Mouse (Mus musculus) heart, postnatal 14 days (tissue): ENCODE results near the gene Dnajb6. TPM values are rescaled to one million over a fixed set of nuclear protein-coding genes. Genes with fewer than 3 reads are reported as not detected.
"Not testable (repeated sequence)": the region's sequence is repeated elsewhere in the genome, so short reads cannot be mapped to it uniquely, and the experiment has no call there.

ENCODE experiments used
- DNase-seq, 2 experiments: peaks; one replicate each; pipeline ENCODE4 v3.0.0; 2021 to 2022
- intact Hi-C: fragments of 180-260 bp; cut with DNase I; formaldehyde crosslinking; loops from one replicate; pipeline ENCODE4 v1.15.1; 2025
- long read RNA-seq, 2 experiments: library from polyadenylated mRNA; stranded (forward); transcript quantifications; one replicate each; pipeline ENCODE4 v2.0.0; 2021
- total RNA-seq, 2 experiments: library from RNA; stranded (reverse); gene quantifications; 2 replicates each; pipeline ENCODE4 v1.2.3; 2021

Dnajb6 gene
- 10 to 100 TPM; 72.1 to 74.6 TPM for total RNA-seq
- long read RNA-seq, experiment 1, transcript Dnajb6-201 (10 exons, 2,918 nt) = major isoform, 59 of 119 reads
- long read RNA-seq, experiment 1, transcript Dnajb6-203 (8 exons, 1,605 nt) = minor isoform, 30 of 119 reads
- long read RNA-seq, experiment 1, partial matches to known transcripts = 5 of 119 reads
- long read RNA-seq, experiment 1, other reads (novel, unspliced or antisense) = 24 of 119 reads
- long read RNA-seq, experiment 2, transcript Dnajb6-201 (10 exons, 2,918 nt) = major isoform, 60 of 113 reads
- long read RNA-seq, experiment 2, transcript Dnajb6-203 (8 exons, 1,605 nt) = minor isoform, 35 of 113 reads
- long read RNA-seq, experiment 2, partial matches to known transcripts = 6 of 113 reads
- long read RNA-seq, experiment 2, other reads (novel, unspliced or antisense) = 11 of 113 reads

- DNase-seq = peak; percentile 96 to 99
- intact Hi-C loops = loop anchor here (5.0 kb wide), 1 partner anchor 168 kb away; the partner anchor contains the start of gene Ube3c
These were observed at the start of gene Dnajb6, which contains the start of gene Gm5129 for GRCm38 (mm10) chr5:29735557-29736061. TSS of gene Dnajb6 (plus strand) at chr5:29735688. TSS of gene Gm5129 (minus strand) at chr5:29735936.

GRCm38 (mm10) chr5:29687671-29688070 lies 47.8 kb upstream of the Dnajb6 start:
- intact Hi-C loops = loop anchor here (2.0 kb wide), 1 partner anchor 299 kb away; no protein-coding TSS in a partner anchor
- peak in 1 of 2 experiments; percentile 51 for DNase-seq

GRCm38 (mm10) chr5:29688352-29688751 lies 47.1 kb upstream of the Dnajb6 start:
- intact Hi-C loops = no loop called here

GRCm38 (mm10) chr5:29698493-29698892 lies 37.0 kb upstream of the Dnajb6 start:
- intact Hi-C loops = no loop called here
- no peak for DNase-seq

More at GRCm38 (mm10) chr5:29688352-29688751, 47.1 kb upstream of the Dnajb6 start:
- no peak for DNase-seq

- intact Hi-C loops = no loop called here
- DNase-seq = no peak
These were observed 35.8 kb upstream of the Dnajb6 start for GRCm38 (mm10) chr5:29699520-29700202.

- intact Hi-C loops = no loop called here
- DNase-seq = no peak
These were observed 28.2 kb upstream of the Dnajb6 start for GRCm38 (mm10) chr5:29707241-29707640.

- no peak for DNase-seq
- intact Hi-C loops = no loop called here
These were observed 27.2 kb upstream of the Dnajb6 start for GRCm38 (mm10) chr5:29708258-29708657.

- intact Hi-C loops = no loop called here
- DNase-seq = no peak
These were observed 23.9 kb upstream of the Dnajb6 start for GRCm38 (mm10) chr5:29711631-29712030.

- intact Hi-C loops = no loop called here
- no peak for DNase-seq
These were observed 22.6 kb upstream of the Dnajb6 start for GRCm38 (mm10) chr5:29712906-29713305.

GRCm38 (mm10) chr5:29721159-29721558 lies 14.3 kb upstream of the Dnajb6 start:
- DNase-seq = no peak
- intact Hi-C loops = no loop called here

- intact Hi-C loops = no loop called here
- no peak for DNase-seq
These were observed 10.1 kb upstream of the Dnajb6 start for GRCm38 (mm10) chr5:29725369-29725768.

GRCm38 (mm10) chr5:29726070-29726469 lies 9.4 kb upstream of the Dnajb6 start:
- DNase-seq, intact Hi-C loops: not testable (repeated sequence)

GRCm38 (mm10) chr5:29734831-29735510 lies 517 bp upstream of the Dnajb6 start:
- no peak for DNase-seq
- intact Hi-C loops = loop anchor here (5.0 kb wide), 1 partner anchor 168 kb away; the partner anchor contains the start of gene Ube3c

GRCm38 (mm10) chr5:29736073-29736900 lies 799 bp downstream of the Dnajb6 start:
- peak; percentile 60 to 66 for DNase-seq
- intact Hi-C loops = loop anchor here (5.0 kb wide), 1 partner anchor 169 kb away; the partner anchor contains the start of gene Ube3c

- DNase-seq = no peak
- intact Hi-C loops = loop anchor here (5.0 kb wide), 1 partner anchor 170 kb away; the partner anchor contains the start of gene Ube3c
These were observed 1.5 kb downstream of the Dnajb6 start for GRCm38 (mm10) chr5:29736942-29737341.

GRCm38 (mm10) chr5:29737471-29737870 lies 2.0 kb downstream of the Dnajb6 start:
- no peak for DNase-seq
- intact Hi-C loops = loop anchor here (5.0 kb wide), 1 partner anchor 170 kb away; the partner anchor contains the start of gene Ube3c

- intact Hi-C loops = loop anchor here (5.0 kb wide), 1 partner anchor 171 kb away; the partner anchor contains the start of gene Ube3c
These were observed 2.6 kb downstream of the Dnajb6 start for GRCm38 (mm10) chr5:29738076-29738475.

GRCm38 (mm10) chr5:29740651-29741050 lies 5.2 kb downstream of the Dnajb6 start:
- intact Hi-C loops = no loop called here
- no peak for DNase-seq

More at GRCm38 (mm10) chr5:29738076-29738475, 2.6 kb downstream of the Dnajb6 start:
- DNase-seq = no peak

- peak in 1 of 2 experiments; percentile 16 for DNase-seq
- intact Hi-C loops = no loop called here
These were observed 5.6 kb downstream of the Dnajb6 start for GRCm38 (mm10) chr5:29741093-29741492.
